Mouse (Mus musculus) midbrain, embryonic 12.5 days (tissue): ENCODE data around the gene Cirbp. TPM values are rescaled to one million over a fixed set of nuclear protein-coding genes. Genes with fewer than 3 reads are reported as not detected.

Source experiments
- ATAC-seq: fragments of 200-750 bp; cut with Nextera tagmentation; 2 replicates; pipeline ENCODE4 v1.8.0; 2017; ENCODE audit warnings: low read depth, moderate TSS enrichment, moderate library complexity; ENCODE audit not compliant: low FRiP score
- H3K27ac ChIP-seq: fragments of 300-500 bp; sonication (generic); replicated peaks from 2 replicates; pipeline ENCODE4 v1.5.1; 2016; ENCODE audit warnings: mild to moderate bottlenecking
- H3K27me3 ChIP-seq: fragments of 300-500 bp; sonication (generic); 2 replicates; pipeline ENCODE4 v1.6.1; 2016; ENCODE audit warnings: mild to moderate bottlenecking
- H3K36me3 ChIP-seq: fragments of 300-500 bp; sonication (generic); 2 replicates; pipeline ENCODE4 v1.6.1; 2016
- H3K4me1 ChIP-seq: fragments of 300-500 bp; sonication (generic); 2 replicates; pipeline ENCODE4 v1.6.1; 2016
- H3K4me2 ChIP-seq: fragments of 300-500 bp; sonication (generic); replicated peaks from 2 replicates; pipeline ENCODE4 v1.6.1; 2016; ENCODE audit warnings: mild to moderate bottlenecking, moderate library complexity
- H3K4me3 ChIP-seq: fragments of 300-500 bp; sonication (generic); 2 replicates; pipeline ENCODE4 v1.5.1; 2016; ENCODE audit warnings: mild to moderate bottlenecking
- H3K9ac ChIP-seq: fragments of 300-500 bp; sonication (generic); replicated peaks from 2 replicates; pipeline ENCODE4 v1.6.1; 2016; ENCODE audit warnings: mild to moderate bottlenecking, moderate library complexity
- H3K9me3 ChIP-seq: fragments of 300-500 bp; sonication (generic); 2 replicates; pipeline ENCODE4 v1.6.1; 2016; ENCODE audit warnings: mild to moderate bottlenecking
- WGBS: fragments of 180-500 bp; shearing (Covaris S2); methylation state at CpG from one replicate; pipeline ENCODE4 v1.1.7; 2016; 5-methylcytosine and 5-hydroxymethylcytosine counted together
- polyA plus RNA-seq: library from polyadenylated mRNA; unstranded; fragments of >200 nt; fragmentation: Nextera tagmentation; extraction: Ambion mirVana; gene quantifications from 2 replicates; pipeline ENCODE4 v1.2.1, GENCODE M21; 2016

Cirbp gene
- polyA plus RNA-seq, 1 experiment from 2014 or later: 233 TPM

DNA sequence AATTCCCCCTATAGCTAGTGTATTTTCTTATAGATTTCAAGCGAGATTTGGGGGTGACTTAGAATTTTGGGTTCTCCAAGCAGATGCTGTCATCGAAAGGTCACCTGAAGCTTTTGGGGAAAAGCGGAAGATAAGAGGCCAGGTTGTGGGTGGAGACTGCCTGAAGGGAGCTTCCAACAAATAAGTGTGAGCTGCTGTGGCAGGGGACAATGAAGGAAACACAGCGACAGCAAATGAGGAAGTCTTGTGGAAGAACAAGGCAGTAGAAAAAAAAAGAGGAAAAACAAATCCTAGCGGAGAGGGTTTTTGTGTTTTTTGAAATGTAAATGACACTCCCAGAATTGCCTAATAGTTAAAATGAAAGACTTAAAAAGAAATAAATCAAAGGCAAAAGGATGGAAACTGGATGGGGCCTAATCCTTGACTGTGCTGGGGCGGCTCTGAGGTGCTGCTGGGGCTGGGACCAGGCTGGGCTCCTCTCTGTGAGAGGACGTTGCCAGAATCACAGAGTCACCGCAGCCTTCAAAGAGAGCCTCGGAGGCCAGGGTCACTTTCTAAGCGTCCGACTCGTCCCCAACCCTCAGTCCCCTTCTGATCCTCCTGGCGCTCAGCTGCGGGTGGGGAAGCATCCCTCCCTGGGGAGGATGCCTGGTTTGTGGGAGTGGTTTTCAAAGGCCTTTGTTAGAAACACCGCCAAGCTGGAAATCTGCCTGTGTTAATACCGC, 49.4 kb downstream of the Cirbp start:
- Histone ChIP-seq H3K4me2 (no peak overlapping the region; the same call in 1 of the 2 replicates), H3K27me3 (no peaks in the 10 kb centered on the region), H3K27ac (peak overlapping the region; percentile 80), H3K4me1 (peaks cover 17% of the 10 kb centered on the region), H3K9ac (peak overlapping the region; percentile 41; the same call in 1 of the 2 replicates), H3K9me3 (no peaks in the 10 kb centered on the region), H3K36me3 (no peaks in the 10 kb centered on the region), H3K4me3 (no peak overlapping the region)
- WGBS: 10% methylated on average over 16 of the region's 16 CpGs
- ATAC-seq: peak; percentile 71; the same call in 1 of the 2 replicates

DNA sequence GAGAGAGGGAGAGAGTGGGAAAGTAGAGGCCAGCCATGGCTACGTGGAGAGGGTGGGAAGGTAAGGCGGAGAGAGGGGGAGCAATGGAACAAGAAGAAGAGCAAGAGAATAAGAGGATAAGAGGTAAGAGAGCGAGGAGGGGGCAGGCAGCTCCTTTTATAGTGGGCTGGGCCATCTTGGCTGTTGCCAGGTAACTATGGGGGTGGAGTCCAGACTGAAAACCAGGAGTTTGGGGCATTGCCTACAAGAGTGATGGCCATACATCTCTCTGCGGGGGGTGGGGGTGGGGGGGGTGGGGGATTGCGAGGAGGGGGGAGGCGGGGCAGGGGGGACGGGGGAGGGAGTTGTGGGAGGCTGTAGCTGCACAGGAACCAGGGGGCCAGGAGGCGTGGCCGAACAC, 54.9 kb downstream of the Cirbp start:
- ATAC-seq: no peak
- Histone ChIP-seq H3K27ac (no peak overlapping the region), H3K4me3 (no peak overlapping the region), H3K27me3 (0 out of 2 replicates have a peak, but pooled peaks cover 5% of the 10 kb centered on the region), H3K36me3 (no peaks in the 10 kb centered on the region), H3K9ac (no peak overlapping the region), H3K4me1 (peaks cover 15% of the 10 kb centered on the region), H3K4me2 (no peak overlapping the region), H3K9me3 (no peaks in the 10 kb centered on the region)
- 38% methylated on average over 7 of the region's 9 CpGs for WGBS

Other genes with a start within 250 kb of the Cirbp start
- gene Kiss1r, start 249.0 kb upstream of the Cirbp start, polyA plus RNA-seq: 1.4 and 1.5 TPM in 2 replicates
- gene R3hdm4, start 244.8 kb upstream of the Cirbp start, polyA plus RNA-seq: 157 and 167 TPM in 2 replicates
- 4.0 and 5.6 TPM in 2 replicates for gene Arid3a, start 238.9 kb upstream of the Cirbp start, polyA plus RNA-seq
- gene Wdr18, start 205.8 kb upstream of the Cirbp start, polyA plus RNA-seq: 90.4 and 97.0 TPM in 2 replicates
- 0.39 and 0.54 TPM in 2 replicates for gene Grin3b, start 195.3 kb upstream of the Cirbp start, polyA plus RNA-seq
- 19.3 and 20.9 TPM in 2 replicates for gene Tmem259, start 181.7 kb upstream of the Cirbp start, polyA plus RNA-seq
- gene Cnn2, start 177.4 kb upstream of the Cirbp start, polyA plus RNA-seq: 109 and 168 TPM in 2 replicates
- 7.6 and 8.5 TPM in 2 replicates for gene Abca7, start 169.5 kb upstream of the Cirbp start, polyA plus RNA-seq
- gene Arhgap45, start 149.3 kb upstream of the Cirbp start, polyA plus RNA-seq: 4.5 and 5.6 TPM in 2 replicates
- 172 and 173 TPM in 2 replicates for gene Polr2e, start 126.2 kb upstream of the Cirbp start, polyA plus RNA-seq
- 483 and 524 TPM in 2 replicates for gene Gpx4, start 118.8 kb upstream of the Cirbp start, polyA plus RNA-seq
- 14.7 and 15.7 TPM in 2 replicates for gene Sbno2, start 60.4 kb upstream of the Cirbp start, polyA plus RNA-seq
- 16.7 and 20.3 TPM in 2 replicates for gene Stk11, start 50.2 kb upstream of the Cirbp start, polyA plus RNA-seq
- gene Atp5d, start 27.4 kb upstream of the Cirbp start, polyA plus RNA-seq: 379 and 384 TPM in 2 replicates
- gene Cbarp, start 25.1 kb upstream of the Cirbp start, polyA plus RNA-seq: 19.3 and 20.0 TPM in 2 replicates
- gene Midn, start 17.7 kb upstream of the Cirbp start, polyA plus RNA-seq: 41.7 and 46.4 TPM in 2 replicates
- 12.9 and 13.6 TPM in 2 replicates for gene 1600002K03Rik, start 7.0 kb downstream of the Cirbp start, polyA plus RNA-seq
- gene Efna2, start 13.5 kb downstream of the Cirbp start, polyA plus RNA-seq: 114 and 127 TPM in 2 replicates
- gene Mum1, start 60.4 kb downstream of the Cirbp start, polyA plus RNA-seq: 151 and 195 TPM in 2 replicates
- gene Ndufs7, start 83.1 kb downstream of the Cirbp start, polyA plus RNA-seq: 205 and 213 TPM in 2 replicates
- gene Gamt, start 95.0 kb downstream of the Cirbp start, polyA plus RNA-seq: 28.1 and 29.5 TPM in 2 replicates
- 61.2 and 71.3 TPM in 2 replicates for gene Dazap1, start 95.5 kb downstream of the Cirbp start, polyA plus RNA-seq
- 671 and 694 TPM in 2 replicates for gene Rps15, start 126.5 kb downstream of the Cirbp start, polyA plus RNA-seq
- gene Apc2, start 130.0 kb downstream of the Cirbp start, polyA plus RNA-seq: 181 and 193 TPM in 2 replicates
- 36.2 and 44.5 TPM in 2 replicates for gene 2310011J03Rik, start 154.6 kb downstream of the Cirbp start, polyA plus RNA-seq
- 2.4 and 3.7 TPM in 2 replicates for gene Pcsk4, start 163.5 kb downstream of the Cirbp start, polyA plus RNA-seq
- 3.1 and 4.3 TPM in 2 replicates for gene Reep6, start 164.0 kb downstream of the Cirbp start, polyA plus RNA-seq
- 0.38 and 0.79 TPM in 2 replicates for gene Adamtsl5, start 182.4 kb downstream of the Cirbp start, polyA plus RNA-seq
- gene Plk5, start 190.5 kb downstream of the Cirbp start, polyA plus RNA-seq: 0.31 and 0.52 TPM in 2 replicates
- 18.4 and 19.7 TPM in 2 replicates for gene Mex3d, start 221.7 kb downstream of the Cirbp start, polyA plus RNA-seq
- 288 and 314 TPM in 2 replicates for gene Mbd3, start 233.6 kb downstream of the Cirbp start, polyA plus RNA-seq
- 398 and 414 TPM in 2 replicates for gene Uqcr11, start 240.8 kb downstream of the Cirbp start, polyA plus RNA-seq